Comparison of ENCODE assay signal across 8 mouse cellular contexts in the genomic region with DNA sequence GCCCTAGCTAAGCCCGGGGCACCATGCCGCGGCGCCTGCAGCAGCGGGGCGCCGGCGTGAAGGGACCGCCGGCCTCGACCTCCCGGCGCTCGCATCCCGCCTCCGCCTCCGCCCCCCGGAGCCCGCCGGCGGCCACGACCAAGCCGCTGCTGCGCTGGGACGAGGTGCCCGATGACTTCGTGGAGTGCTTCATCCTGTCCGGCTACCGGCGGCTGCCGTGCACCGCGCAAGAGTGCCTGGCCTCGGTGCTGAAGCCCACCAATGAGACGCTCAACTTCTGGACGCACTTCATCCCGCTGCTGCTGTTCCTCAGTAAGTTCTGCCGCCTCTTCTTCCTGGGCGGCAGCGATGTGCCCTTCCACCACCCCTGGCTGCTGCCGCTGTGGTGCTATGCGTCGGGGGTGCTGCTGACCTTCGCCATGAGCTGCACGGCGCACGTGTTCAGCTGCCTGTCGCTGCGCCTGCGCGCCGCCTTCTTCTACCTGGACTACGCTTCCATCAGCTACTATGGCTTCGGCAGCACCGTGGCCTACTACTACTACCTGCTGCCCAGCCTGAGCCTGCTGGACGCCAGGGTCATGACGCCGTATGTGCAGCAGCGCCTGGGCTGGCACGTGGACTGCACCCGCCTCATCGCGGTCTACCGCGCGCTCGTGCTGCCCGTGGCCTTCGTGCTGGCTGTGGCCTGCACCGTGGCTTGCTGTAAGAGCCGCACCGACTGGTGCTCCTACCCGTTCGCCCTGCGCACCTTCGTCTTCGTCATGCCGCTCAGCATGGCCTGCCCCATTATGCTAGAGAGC. TPM values are rescaled to one million over a fixed set of nuclear protein-coding genes. Genes with fewer than 3 reads are reported as not detected.
DNase-seq lines count a peak whose midpoint lies in the region; ATAC-seq and TF ChIP-seq lines count a peak whose summit lies in the region.

No protein-coding gene starts in this region.

- peaks cover 6% of the 10 kb centered on the region; the same call in 1 of the 2 replicates for H3K4me1 ChIP-seq in neural tube, embryonic 11.5 days (ENCODE audit: control insufficient read depth, insufficient read depth, low read length)
- peaks cover 18% of the 10 kb centered on the region for H3K4me1 ChIP-seq in heart, embryonic 12.5 days (replicated peaks)
- peaks cover 18% of the 10 kb centered on the region for H3K4me1 ChIP-seq in kidney, embryonic 15.5 days
- H3K4me1 ChIP-seq in limb, embryonic 14.5 days (ENCODE audit: control insufficient read depth, insufficient read depth, low read length): peaks cover 6% of the 10 kb centered on the region; the same call in 1 of the 2 replicates

- H3K36me3 ChIP-seq in neural tube, embryonic 11.5 days (ENCODE audit: control insufficient read depth, insufficient read depth, low read length): no peaks in the 10 kb centered on the region
- no peaks in the 10 kb centered on the region for H3K36me3 ChIP-seq in heart, embryonic 12.5 days
- H3K36me3 ChIP-seq in kidney, embryonic 15.5 days: no peaks in the 10 kb centered on the region
- no peaks in the 10 kb centered on the region for H3K36me3 ChIP-seq in limb, embryonic 14.5 days (ENCODE audit: control insufficient read depth, insufficient read depth, low read length)

- no peak overlapping the region for H3K27ac ChIP-seq in neural tube, embryonic 11.5 days (ENCODE audit: low read depth, low read length)
- no peak overlapping the region for H3K27ac ChIP-seq in heart, embryonic 12.5 days (ENCODE audit: poor library complexity, severe bottlenecking)
- no peak overlapping the region for H3K27ac ChIP-seq in kidney, embryonic 15.5 days
- no peak overlapping the region for H3K27ac ChIP-seq in limb, embryonic 14.5 days (replicated peaks; ENCODE audit: low read depth, low read length)

- peak overlapping the region; percentile 62 for H3K4me3 ChIP-seq in neural tube, embryonic 11.5 days (ENCODE audit: low read depth, low read length)
- peak overlapping the region; percentile 72 for H3K4me3 ChIP-seq in heart, embryonic 12.5 days
- H3K4me3 ChIP-seq in kidney, embryonic 15.5 days (replicated peaks): peak overlapping the region; percentile 67
- peak overlapping the region; percentile 54 for H3K4me3 ChIP-seq in limb, embryonic 14.5 days (replicated peaks; ENCODE audit: low read length)

- H3K9me3 ChIP-seq in neural tube, embryonic 11.5 days (ENCODE audit: control insufficient read depth, low read length): no peaks in the 10 kb centered on the region
- H3K9me3 ChIP-seq in heart, embryonic 12.5 days (replicated peaks): no peaks in the 10 kb centered on the region
- H3K9me3 ChIP-seq in kidney, embryonic 15.5 days (replicated peaks): no peaks in the 10 kb centered on the region
- H3K9me3 ChIP-seq in limb, embryonic 14.5 days (ENCODE audit: control insufficient read depth, low read length): no peaks in the 10 kb centered on the region

- ATAC-seq in neural tube, embryonic 11.5 days (ENCODE audit: insufficient read depth, low FRiP score, low TSS enrichment): peak; percentile 68
- peak; percentile 54 for ATAC-seq in heart, embryonic 12.5 days (ENCODE audit: insufficient number of reproducible peaks, low FRiP score)
- ATAC-seq in kidney, embryonic 15.5 days (replicated peaks; ENCODE audit: low FRiP score): peak; percentile 62
- ATAC-seq in limb, embryonic 14.5 days (ENCODE audit: low FRiP score, low read depth): peak; percentile 63

- H3K4me2 ChIP-seq in neural tube, embryonic 11.5 days (ENCODE audit: low read depth): peak overlapping the region; percentile 94
- peak overlapping the region; percentile 96 for H3K4me2 ChIP-seq in heart, embryonic 12.5 days
- H3K4me2 ChIP-seq in kidney, embryonic 15.5 days: peak overlapping the region; percentile 98
- peak overlapping the region; percentile 95 for H3K4me2 ChIP-seq in limb, embryonic 14.5 days (replicated peaks; ENCODE audit: low read depth, low read length, severe bottlenecking)

- DNase-seq in neural tube, embryonic 11.5 days (ENCODE audit: low spot score): peak; percentile 59
- DNase-seq in neural tube, embryonic 10.5 days (ENCODE audit: extremely low spot score, low spot score): no peak
- DNase-seq in embryo, embryonic 9.5 days (ENCODE audit: extremely low spot score): peak; percentile 67
- no peak for DNase-seq in limb, embryonic 14.5 days (ENCODE audit: low spot score)
- peak; percentile 59 for DNase-seq in retina, postnatal 1 day
- DNase-seq in urinary bladder, postnatal 10 days (ENCODE audit: low spot score): no peak

- peaks cover 32% of the 10 kb centered on the region for H3K27me3 ChIP-seq in neural tube, embryonic 11.5 days (ENCODE audit: control insufficient read depth, insufficient read depth, low read length)
- H3K27me3 ChIP-seq in heart, embryonic 12.5 days (replicated peaks): peaks cover 71% of the 10 kb centered on the region
- peaks cover 94% of the 10 kb centered on the region for H3K27me3 ChIP-seq in kidney, embryonic 15.5 days
- peaks cover 46% of the 10 kb centered on the region for H3K27me3 ChIP-seq in limb, embryonic 14.5 days (ENCODE audit: control insufficient read depth, insufficient read depth, low read length)

- no peak for TF ChIP-seq POLR2A in limb, embryonic 14.5 days (IDR thresholded peaks at IDR 0.05; ENCODE audit: borderline replicate concordance, extremely low read depth, insufficient read depth, insufficient read length)

- 14% methylated on average over 69 of the region's 78 CpGs for WGBS in neural tube, embryonic 11.5 days
- 12% methylated on average over 78 of the region's 78 CpGs for WGBS in heart, embryonic 12.5 days
- 14% methylated on average over 78 of the region's 78 CpGs for WGBS in kidney, embryonic 15.5 days
- WGBS in limb, embryonic 14.5 days: 20% methylated on average over 47 of the region's 78 CpGs

- H3K9ac ChIP-seq in neural tube, embryonic 11.5 days (ENCODE audit: low read length): peak overlapping the region; percentile 65
- H3K9ac ChIP-seq in heart, embryonic 12.5 days: peak overlapping the region; percentile 73
- H3K9ac ChIP-seq in kidney, embryonic 15.5 days: peak overlapping the region; percentile 52
- H3K9ac ChIP-seq in limb, embryonic 14.5 days (ENCODE audit: low read depth, low read length, severe bottlenecking): peak overlapping the region; percentile 58

RNA-seq across cellular contexts. Expression of a gene that starts 0.7 kb away (rescaled TPM):
- polyA plus RNA-seq in neural tube, embryonic 11.5 days (2014; fragmentation: Nextera tagmentation; extraction: Ambion mirVana): 0.59 and 0.80 TPM in 2 replicates
- 0.85 and 0.89 TPM in 2 replicates for polyA plus RNA-seq in heart, embryonic 12.5 days (2016; fragmentation: Nextera tagmentation; extraction: Ambion mirVana)
- polyA plus RNA-seq in kidney, embryonic 15.5 days (2015; fragmentation: Nextera tagmentation; extraction: Ambion mirVana): 0.95 and 1.1 TPM in 2 replicates
- 0.33 and 0.38 TPM in 2 replicates for polyA plus RNA-seq in limb, embryonic 14.5 days (2012; rRNA removed)
- 0.08 and 0.12 TPM in 2 replicates for polyA plus RNA-seq in limb, embryonic 14.5 days (2014; fragmentation: Nextera tagmentation; extraction: Ambion mirVana)

RNA-seq across cellular contexts. Expression of a gene that starts 48.3 kb away (rescaled TPM):
- 119 and 133 TPM in 2 replicates for polyA plus RNA-seq in neural tube, embryonic 11.5 days (2014; fragmentation: Nextera tagmentation; extraction: Ambion mirVana)
- polyA plus RNA-seq in heart, embryonic 12.5 days (2016; fragmentation: Nextera tagmentation; extraction: Ambion mirVana): 99.9 and 101 TPM in 2 replicates
- polyA plus RNA-seq in kidney, embryonic 15.5 days (2015; fragmentation: Nextera tagmentation; extraction: Ambion mirVana): 135 and 177 TPM in 2 replicates
- 22.4 and 35.3 TPM in 2 replicates for polyA plus RNA-seq in limb, embryonic 14.5 days (2012; rRNA removed)
- polyA plus RNA-seq in limb, embryonic 14.5 days (2014; fragmentation: Nextera tagmentation; extraction: Ambion mirVana): 115 and 123 TPM in 2 replicates

Comparison
In these comparisons a context has a peak if more than half of its experiments do, and no peak if none do; other contexts are left out.
1. DNase-seq: peak in neural tube, embryonic 11.5 days (single experiment), embryo, embryonic 9.5 days (single experiment) and retina, postnatal 1 day (single experiment); none in neural tube, embryonic 10.5 days (single experiment), limb, embryonic 14.5 days (single experiment) and urinary bladder, postnatal 10 days (single experiment).
2. Peak in every context shown above with its lines, with median percentiles within 50 percentile points of each other: ATAC-seq, H3K4me2 ChIP-seq, H3K4me3 ChIP-seq and H3K9ac ChIP-seq.